Mouse (Mus musculus): Measurements from ENCODE around the gene Slc25a20. TPM values are rescaled to one million over a fixed set of nuclear protein-coding genes. Genes with fewer than 3 reads are reported as not detected.

The Slc25a20 gene
- polyA plus RNA-seq, 1 experiment from 2014 or later: 48.1 TPM

DNA sequence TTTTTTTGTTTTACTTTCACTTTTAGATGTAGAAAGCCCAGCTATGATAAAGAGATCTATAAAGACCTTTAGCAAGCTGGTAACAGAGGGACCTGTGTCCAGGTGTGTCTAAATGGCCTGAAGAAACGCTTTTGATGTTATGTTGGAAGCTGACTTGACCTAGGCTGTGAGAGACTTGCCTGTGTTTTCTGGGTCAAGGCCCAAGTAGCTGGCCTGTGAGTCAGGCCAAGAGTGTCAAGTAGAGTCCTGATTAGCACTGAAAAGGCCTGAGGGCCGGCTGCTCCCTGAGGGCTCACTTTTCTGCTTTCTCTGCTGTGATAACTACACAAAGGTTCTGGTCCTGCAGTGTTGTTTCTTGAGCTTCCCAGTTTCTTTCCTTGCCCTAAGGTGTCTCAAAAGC, 25.8 kb downstream of the Slc25a20 start:
- no peak for ATAC-seq
- no peak for TF ChIP-seq CTCF (IDR thresholded peaks at IDR 0.05)
- CTCF ChIA-PET: no interaction called here
- H3K27me3 ChIP-seq: no peaks in the 10 kb centered on the region
- POLR2A ChIA-PET: no interaction called here
- no peak for DNase-seq (ENCODE audit: low read depth, low spot score)
- in situ Hi-C loops (cut with MboI; ENCODE audit: low pct_unique_long_range_greater_than_20kb): no loop called here

DNA sequence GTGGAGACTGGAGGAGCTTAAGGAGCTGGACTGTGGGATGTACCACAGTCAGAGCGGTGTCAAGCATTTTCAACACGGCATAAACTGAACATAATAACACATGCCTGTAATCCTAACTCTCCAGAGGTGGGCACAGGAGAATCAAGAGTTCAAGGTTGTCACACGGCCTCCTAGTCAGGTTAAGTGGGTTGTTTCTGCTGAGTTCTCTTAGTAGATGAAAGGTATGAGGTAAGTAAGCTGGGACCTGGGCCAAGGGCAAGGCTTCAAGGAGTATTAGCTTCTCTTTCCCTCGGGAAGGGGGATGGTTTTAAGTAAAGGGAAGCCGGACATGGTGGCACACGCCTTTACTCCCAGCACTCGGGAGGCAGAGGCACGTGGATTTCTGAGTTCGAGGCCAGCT, 26.6 kb downstream of the Slc25a20 start:
- ChIA-PET CTCF (no interaction called here), POLR2A (no interaction called here)
- in situ Hi-C loops (cut with MboI; ENCODE audit: low pct_unique_long_range_greater_than_20kb): no loop called here
- no peak for TF ChIP-seq CTCF (IDR thresholded peaks at IDR 0.05)
- ATAC-seq (no peak), DNase-seq (ENCODE audit: low read depth, low spot score) (no peak)
- no peaks in the 10 kb centered on the region for H3K27me3 ChIP-seq

DNA sequence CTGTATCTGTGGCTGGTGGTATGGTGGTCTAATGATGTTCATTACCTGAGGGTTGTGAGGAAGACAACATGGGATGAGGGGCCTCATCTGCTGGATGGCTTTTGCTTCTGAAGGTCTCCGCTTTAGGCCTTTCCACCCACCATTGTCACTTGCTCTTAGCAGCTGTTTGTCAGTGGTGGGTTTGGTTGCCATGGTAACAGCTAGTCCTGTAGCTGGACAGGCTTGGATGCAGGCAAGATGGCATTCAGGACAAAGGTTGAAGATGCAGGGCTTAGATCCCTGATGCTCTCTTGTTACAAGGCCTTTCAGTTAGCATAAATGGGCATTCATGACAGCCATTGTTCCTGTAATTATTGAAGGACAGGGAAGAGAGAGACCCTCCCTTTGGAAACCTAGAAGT, 27.2 kb downstream of the Slc25a20 start, which contains the start of gene Prkar2a:
Gene Prkar2a, plus strand, starts transcription at position 209 of the 400 bp plus-strand sequence.
- POLR2A ChIA-PET: no interaction called here
- ATAC-seq (no peak), DNase-seq (ENCODE audit: low read depth, low spot score) (no peak)
- CTCF ChIA-PET: no interaction called here
- no peaks in the 10 kb centered on the region for H3K27me3 ChIP-seq
- in situ Hi-C loops (cut with MboI; ENCODE audit: low pct_unique_long_range_greater_than_20kb): no loop called here
- TF ChIP-seq CTCF (IDR thresholded peaks at IDR 0.05): no peak

DNA sequence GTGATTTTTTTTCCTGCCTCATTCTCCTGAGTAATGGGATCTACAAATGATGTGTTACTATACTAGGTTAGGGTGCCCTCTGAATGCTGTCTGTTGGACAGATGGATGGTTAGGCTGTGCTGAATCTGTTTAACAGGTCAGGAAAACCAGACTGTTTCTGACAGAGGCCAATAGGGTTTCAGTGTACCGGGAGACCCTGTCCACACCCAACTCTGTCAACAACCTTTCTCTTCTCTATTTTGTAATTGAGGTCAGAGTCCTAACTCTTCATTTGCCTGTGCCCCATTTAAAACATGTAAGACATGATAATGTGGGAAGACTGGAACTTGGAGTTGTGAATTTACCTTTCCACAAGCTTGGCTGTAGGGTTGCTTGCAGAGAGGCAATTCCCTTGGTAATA, 28.1 kb downstream of the Slc25a20 start:
- no peaks in the 10 kb centered on the region for H3K27me3 ChIP-seq
- DNase-seq (ENCODE audit: low read depth, low spot score): no peak
- in situ Hi-C loops (cut with MboI; ENCODE audit: low pct_unique_long_range_greater_than_20kb): no loop called here
- ATAC-seq: no peak
- no peak for TF ChIP-seq CTCF (IDR thresholded peaks at IDR 0.05)
- ChIA-PET CTCF (no interaction called here), POLR2A (no interaction called here)

DNA sequence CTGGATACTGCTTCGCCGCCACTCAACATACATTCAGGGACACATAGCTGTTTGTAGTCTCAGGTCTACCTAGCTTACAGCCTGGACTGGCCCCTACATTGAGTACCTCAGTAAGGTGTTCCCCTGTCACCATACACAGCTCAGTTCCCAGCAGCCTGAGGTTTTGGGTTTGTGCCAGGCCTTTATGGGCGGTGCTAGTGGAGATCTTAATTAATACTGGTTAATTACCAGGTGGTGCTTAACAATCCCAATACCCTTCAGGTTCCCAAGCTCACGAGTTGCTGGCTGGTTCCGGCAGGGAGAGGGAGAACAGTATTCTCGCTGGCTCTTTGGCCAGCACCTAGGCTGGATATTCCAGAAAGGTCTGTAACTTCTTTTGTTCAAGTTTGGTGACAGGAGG, 29.0 kb downstream of the Slc25a20 start:
- ATAC-seq (no peak), DNase-seq (ENCODE audit: low read depth, low spot score) (no peak)
- in situ Hi-C loops (cut with MboI; ENCODE audit: low pct_unique_long_range_greater_than_20kb): no loop called here
- no peaks in the 10 kb centered on the region for H3K27me3 ChIP-seq
- ChIA-PET CTCF (no interaction called here), POLR2A (interaction anchor here (1.6 kb wide), 1 partner anchor 14 kb away, joined by 3 read pairs; no protein-coding TSS in a partner anchor)
- TF ChIP-seq CTCF (IDR thresholded peaks at IDR 0.05): no peak

DNA sequence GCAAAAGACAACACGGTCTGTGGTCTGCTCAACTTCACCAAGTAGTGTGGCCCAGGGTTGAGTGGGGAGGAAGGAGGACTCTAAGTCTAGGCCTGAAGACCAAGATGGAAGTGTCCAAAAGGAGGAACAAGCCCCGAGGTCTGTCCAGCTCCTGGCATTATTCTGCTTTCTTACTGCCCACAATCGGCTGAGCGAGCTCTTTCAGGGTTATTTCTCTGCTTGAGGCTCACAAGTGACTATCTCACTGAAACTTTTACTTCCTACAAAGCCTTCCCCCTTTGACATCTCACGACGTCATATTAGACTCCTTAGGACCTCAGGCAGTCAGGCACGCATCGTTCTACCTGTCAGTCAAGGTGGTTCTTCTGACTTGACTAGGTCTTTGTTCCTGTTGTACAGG, 29.5 kb downstream of the Slc25a20 start:
- ChIA-PET POLR2A (interaction anchor here (1.6 kb wide), 1 partner anchor 14 kb away, joined by 3 read pairs; no protein-coding TSS in a partner anchor), CTCF (no interaction called here)
- TF ChIP-seq CTCF (IDR thresholded peaks at IDR 0.05): no peak
- ATAC-seq (no peak), DNase-seq (ENCODE audit: low read depth, low spot score) (no peak)
- H3K27me3 ChIP-seq: no peaks in the 10 kb centered on the region
- in situ Hi-C loops (cut with MboI; ENCODE audit: low pct_unique_long_range_greater_than_20kb): no loop called here

DNA sequence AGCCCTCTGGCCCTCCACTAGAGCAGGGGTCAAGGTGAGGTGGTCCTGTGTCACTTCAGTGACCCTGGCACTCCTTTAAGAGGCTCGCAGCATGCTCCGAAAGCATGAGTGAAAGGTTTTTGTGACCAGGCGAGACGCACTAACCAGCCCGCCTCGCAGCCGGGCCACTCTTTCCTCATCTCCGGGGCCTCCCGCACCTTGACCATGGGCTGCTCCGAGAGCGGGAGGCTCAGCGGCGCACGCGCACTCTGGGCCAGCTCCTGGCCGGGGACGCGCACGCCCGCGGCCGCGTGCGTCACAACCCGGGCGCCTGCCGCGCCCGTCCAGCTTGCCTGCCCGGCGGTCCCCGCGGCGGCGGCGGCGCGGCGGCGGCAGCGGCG, 29.9 kb downstream of the Slc25a20 start:
- in situ Hi-C loops (cut with MboI; ENCODE audit: low pct_unique_long_range_greater_than_20kb): no loop called here
- ChIA-PET POLR2A (interaction anchor here (1.6 kb wide), 1 partner anchor 14 kb away, joined by 3 read pairs; no protein-coding TSS in a partner anchor), CTCF (no interaction called here)
- H3K27me3 ChIP-seq: no peaks in the 10 kb centered on the region
- TF ChIP-seq CTCF (IDR thresholded peaks at IDR 0.05): no peak
- DNase-seq (ENCODE audit: low read depth, low spot score): peak; percentile 22
- peak; percentile 85 for ATAC-seq

DNA sequence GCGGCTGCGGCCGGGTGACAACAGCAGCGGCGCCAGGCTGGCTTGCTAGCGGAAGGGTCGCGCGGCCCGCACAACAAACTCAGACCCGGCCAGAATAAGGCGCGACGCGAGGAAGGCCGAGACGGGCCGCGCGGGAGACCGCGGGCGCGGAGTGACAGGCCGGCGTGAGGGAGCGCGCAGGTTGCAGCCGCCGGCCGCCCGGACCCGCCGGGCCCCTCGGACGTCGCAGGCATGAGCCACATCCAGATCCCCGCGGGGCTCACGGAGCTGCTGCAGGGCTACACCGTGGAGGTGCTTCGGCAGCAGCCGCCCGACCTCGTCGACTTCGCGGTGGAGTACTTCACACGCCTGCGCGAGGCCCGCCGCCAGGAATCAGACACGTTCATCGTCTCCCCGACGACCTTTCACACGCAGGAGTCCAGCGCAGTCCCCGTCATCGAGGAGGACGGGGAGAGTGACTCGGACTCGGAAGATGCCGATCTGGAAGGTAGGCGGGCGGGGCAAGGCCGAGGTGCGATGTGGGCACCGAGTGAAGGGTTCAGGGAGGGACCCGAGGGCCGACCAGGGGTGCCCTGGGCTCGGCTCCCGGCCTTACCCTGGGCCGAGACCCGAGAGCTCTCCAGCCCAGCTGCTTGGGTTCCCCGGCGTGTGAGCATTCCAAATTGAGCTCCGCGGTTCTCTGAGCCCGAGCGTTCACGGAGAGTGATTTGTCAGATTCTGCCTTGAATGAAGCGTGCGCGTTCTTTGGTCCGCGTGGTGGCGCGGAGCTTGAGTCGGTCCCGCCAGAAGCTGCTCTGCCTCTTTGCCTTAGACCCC, 30.5 kb downstream of the Slc25a20 start:
- no peaks in the 10 kb centered on the region for H3K27me3 ChIP-seq
- ChIA-PET CTCF (no interaction called here), POLR2A (interaction anchor here (0.9 to 1.6 kb wide), 2 partner anchors 13 to 29 kb away, joined by 3 read pairs; no protein-coding TSS in a partner anchor)
- peak; percentile 48 for ATAC-seq
- no peak for TF ChIP-seq CTCF (IDR thresholded peaks at IDR 0.05)
- in situ Hi-C loops (cut with MboI; ENCODE audit: low pct_unique_long_range_greater_than_20kb): no loop called here
- peak; percentile 12 for DNase-seq (ENCODE audit: low read depth, low spot score)

DNA sequence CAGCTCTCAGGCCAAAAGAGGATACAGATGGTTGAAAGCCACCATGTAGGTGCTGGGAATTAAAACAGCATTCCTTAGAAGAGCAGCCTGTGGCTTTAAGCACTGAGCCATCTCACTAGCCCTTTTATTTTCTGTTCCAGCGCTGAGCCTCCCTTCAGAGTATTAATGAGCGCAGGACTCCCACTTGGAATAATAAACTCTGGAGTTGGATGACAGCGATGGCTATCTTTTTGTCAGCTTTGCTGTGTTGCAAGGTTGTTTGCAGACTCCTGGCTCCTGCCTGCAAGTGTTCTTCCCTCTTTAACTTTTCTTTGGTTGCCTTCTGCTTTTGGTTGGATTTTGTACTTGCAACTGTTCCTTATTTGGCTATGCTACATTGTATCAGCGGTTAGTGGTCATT, 32.1 kb downstream of the Slc25a20 start:
- ChIA-PET CTCF (no interaction called here), POLR2A (no interaction called here)
- in situ Hi-C loops (cut with MboI; ENCODE audit: low pct_unique_long_range_greater_than_20kb): no loop called here
- ATAC-seq: no peak
- H3K27me3 ChIP-seq: no peaks in the 10 kb centered on the region
- no peak for DNase-seq (ENCODE audit: low read depth, low spot score)
- no peak for TF ChIP-seq CTCF (IDR thresholded peaks at IDR 0.05)

DNA sequence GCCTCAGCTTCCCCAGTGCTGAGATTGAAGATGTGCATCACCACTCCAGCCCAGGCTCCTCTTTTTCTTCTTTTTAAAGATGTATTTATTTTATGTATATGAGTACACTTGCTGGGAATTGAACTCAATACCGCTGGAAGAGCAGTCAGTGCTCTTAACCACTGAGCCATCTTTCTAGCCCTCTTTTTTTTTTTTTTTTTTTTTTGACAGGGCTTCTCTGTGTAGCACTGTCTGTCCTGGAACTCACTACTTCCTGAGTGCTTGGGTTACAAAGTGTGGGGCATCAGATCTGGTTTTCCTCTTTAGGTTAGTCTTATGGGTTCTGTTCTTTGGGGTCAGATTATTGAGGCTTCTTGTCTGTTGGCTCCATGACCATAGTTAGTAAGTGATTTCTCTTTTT, 32.6 kb downstream of the Slc25a20 start:
- CTCF ChIA-PET: no interaction called here
- DNase-seq (ENCODE audit: low read depth, low spot score) (no peak), ATAC-seq (no peak)
- TF ChIP-seq CTCF (IDR thresholded peaks at IDR 0.05): no peak
- POLR2A ChIA-PET: no interaction called here
- in situ Hi-C loops (cut with MboI; ENCODE audit: low pct_unique_long_range_greater_than_20kb): no loop called here
- no peaks in the 10 kb centered on the region for H3K27me3 ChIP-seq

DNA sequence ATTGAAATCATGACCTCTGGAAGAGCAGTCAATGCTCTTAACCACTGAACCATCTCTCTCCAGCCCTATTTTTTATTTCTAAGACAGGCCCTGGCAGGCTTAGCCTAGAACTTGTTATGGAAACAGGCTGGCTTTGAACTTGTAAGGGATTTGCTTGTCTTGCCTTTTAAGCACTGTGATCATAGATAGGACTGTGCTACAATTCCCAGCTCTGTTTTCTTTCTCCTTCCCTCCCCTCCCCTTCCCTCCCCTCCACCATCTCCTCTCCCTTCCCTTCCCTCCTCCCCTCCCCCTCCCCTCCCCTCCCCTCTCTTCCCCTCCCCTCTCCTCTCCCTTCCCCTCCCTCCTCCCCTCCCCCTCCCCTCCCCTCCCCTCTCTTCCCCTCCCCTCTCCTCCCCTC, 40.6 kb downstream of the Slc25a20 start:
- no peak for TF ChIP-seq CTCF (IDR thresholded peaks at IDR 0.05)
- ChIA-PET POLR2A (no interaction called here), CTCF (no interaction called here)
- no peaks in the 10 kb centered on the region for H3K27me3 ChIP-seq
- in situ Hi-C loops (cut with MboI; ENCODE audit: low pct_unique_long_range_greater_than_20kb): no loop called here
- DNase-seq (ENCODE audit: low read depth, low spot score) (no peak), ATAC-seq (no peak)

All from Patski (cell line).